Mouse (Mus musculus): ENCODE data around the gene Mkks.

Gene Mkks

DNA sequence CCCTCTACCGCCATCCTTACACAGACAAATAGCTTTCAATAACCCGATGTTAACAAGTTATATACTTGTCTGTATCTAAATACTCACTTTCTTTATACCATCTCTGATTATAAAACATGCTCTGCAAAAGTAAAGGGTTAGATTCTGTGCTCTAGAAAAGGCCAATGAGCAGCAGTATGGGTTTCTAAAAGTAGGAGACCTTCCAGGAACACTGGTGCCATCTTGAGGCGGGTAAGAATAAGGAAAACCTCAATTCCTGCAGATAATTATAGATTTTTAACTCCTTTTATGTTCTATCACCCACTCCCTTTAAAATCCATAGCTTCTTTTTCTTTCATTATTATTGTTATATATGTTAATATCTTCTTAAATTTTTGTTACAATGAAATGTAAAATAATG, 55.3 kb downstream of the Mkks start:
- DNase-seq (ENCODE audit: low read depth, low spot score) = no peak

DNA sequence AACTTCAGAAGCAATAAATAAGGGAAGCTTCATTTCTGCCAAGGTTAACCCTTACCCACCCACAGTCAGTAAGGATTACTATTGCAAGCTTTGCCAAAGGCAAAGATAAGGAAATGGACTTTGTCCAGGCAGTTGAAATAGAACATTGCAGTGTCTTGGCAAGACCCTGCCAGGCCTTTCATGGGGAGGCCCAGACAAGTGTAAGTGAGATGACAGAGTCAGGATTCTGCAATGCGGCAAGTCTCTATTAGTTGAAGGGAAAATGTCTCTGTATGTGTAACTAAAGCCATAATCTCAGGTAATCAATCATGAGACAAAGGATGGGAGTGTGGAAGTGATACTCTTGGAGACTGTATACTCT, 56.5 kb downstream of the Mkks start:
- DNase-seq (ENCODE audit: low read depth, low spot score) = no peak

DNA sequence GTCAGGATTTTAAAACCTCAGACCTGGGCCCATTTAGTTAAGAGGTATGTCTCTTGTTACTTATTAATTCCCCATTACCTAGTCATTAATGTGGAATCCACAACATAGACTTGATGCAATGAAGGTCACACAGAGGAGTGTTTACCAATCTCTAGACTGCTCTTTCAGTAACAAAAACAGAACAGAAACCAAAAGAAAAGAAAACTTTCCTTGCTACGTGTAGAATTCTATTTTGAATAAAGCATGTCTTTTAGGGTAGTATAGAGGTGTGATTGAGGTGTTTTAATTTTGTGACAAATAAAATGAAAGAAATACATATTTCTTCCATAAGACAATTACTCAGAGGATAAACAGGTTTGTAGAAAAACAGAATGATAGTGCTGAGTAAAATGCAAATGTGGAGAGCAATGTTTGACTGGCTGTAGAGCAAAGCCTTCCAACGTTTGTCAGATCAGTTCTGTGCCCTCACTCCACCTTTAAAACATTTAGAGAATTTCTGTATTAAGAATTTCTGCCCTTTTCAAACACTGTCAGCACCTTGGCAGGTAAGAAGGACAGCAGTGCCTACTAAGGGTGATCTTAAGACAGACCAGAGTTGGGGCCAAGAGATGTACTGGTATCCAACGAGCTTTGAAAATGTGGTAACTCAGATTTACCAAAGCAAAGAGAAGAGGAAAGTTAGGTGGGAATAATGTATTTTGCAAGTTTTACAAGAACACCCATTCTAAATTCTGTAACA, 57.0 kb downstream of the Mkks start:
- DNase-seq (ENCODE audit: low read depth, low spot score) = no peak

DNA sequence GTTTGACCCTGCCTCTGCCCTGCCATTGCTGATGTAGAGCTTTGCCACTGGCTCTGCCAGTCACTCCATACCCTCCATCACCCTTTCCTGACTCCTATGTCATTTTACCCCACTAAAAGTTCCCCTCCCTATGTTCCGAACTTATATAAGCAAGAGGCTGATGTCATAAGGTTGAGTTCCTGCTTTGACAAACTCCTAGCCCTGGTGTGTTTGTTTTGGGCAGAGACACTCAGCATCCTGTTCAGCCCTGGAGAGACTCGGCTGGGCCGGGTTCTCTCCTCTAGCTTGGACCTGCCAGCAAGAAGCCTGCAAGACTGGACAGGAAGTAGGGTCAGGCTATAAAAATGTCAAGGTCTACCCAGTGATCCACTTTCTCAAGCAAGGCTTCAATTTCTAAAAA, 58.3 kb downstream of the Mkks start:
- DNase-seq (ENCODE audit: low read depth, low spot score) = no peak

DNA sequence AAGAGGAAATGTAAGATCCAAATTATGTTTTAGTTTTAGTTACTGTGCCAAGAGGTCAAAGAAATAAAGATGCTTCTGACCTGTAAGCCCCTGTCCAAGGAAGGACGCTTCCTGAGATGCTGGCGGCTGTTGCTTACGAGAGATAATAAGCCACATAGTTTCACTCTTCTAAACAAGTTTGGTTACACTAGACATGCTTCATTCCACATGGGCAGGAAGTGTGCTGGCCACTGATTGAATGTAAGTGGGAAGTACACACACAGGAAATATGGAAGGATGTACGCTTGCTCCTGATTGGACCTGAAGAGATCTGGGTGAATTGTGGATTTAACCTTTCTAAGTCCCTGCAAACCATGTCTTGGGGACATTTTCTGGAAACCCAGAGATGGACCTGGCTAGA, 63.6 kb downstream of the Mkks start:
- DNase-seq (ENCODE audit: low read depth, low spot score) = no peak

Measured in retina, adult 2 months (tissue).